Mouse (Mus musculus) megakaryocyte, embryonic 14.5 days (primary cell): ENCODE results near the gene Tshz2.

Experiments
- FLI1 ChIP-seq: IDR thresholded peaks from 2 replicates; pipeline ENCODE4 v1.6.1; 2012; ENCODE audit warnings: low read length, inconsistent platforms, mixed read lengths
- GATA1 ChIP-seq: IDR thresholded peaks from 3 replicates; pipeline ENCODE4 v1.6.1; 2012; ENCODE audit warnings: mixed read lengths, low read length, inconsistent platforms, borderline replicate concordance

DNA sequence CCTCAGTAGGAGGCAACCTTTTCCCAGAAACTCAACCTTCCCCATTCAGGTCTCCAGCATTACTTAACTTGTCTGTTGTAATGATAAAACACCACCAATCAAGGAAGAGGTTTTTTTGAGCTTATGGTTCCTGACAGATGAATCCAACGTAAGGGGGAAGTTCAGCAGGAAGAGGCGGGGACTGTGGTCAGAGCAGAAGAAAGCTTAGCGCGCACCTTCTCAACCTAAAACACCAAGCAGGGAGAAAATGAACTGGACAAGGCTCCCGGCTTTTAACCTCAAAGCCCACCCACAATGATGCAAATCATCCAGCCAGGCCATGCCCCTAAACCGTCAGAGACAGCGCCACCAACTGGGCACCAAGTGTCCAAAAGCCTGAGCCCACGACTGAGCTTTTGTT, 399.1 kb downstream of the Tshz2 start:
- TF ChIP-seq GATA1 = no peak
- no peak for TF ChIP-seq FLI1
